Mouse (Mus musculus): Measurements from ENCODE around the gene Tor2a. TPM values are rescaled to one million over a fixed set of nuclear protein-coding genes. Genes with fewer than 3 reads are reported as not detected.

Tor2a gene
- polyA plus RNA-seq, 1 experiment from 2014 or later, result 35.9 TPM

GRCm38 (mm10) chr2:32731911-32732310, 25.1 kb upstream of the Tor2a start:
- H3K4me3 ChIP-seq, result no peak overlapping the region
- no peak overlapping the region for H3K9ac ChIP-seq
- WGBS (ENCODE audit: insufficient replicate concordance), result 75% methylated on average over 4 of the region's 4 CpGs
- peak overlapping the region; percentile 22; the same call in 1 of the 2 replicates for H3K27ac ChIP-seq
- H3K4me2 ChIP-seq, result no peak overlapping the region
- peaks cover 44% of the 10 kb centered on the region for H3K4me1 ChIP-seq
- no peak for ATAC-seq
- H3K36me3 ChIP-seq, result no peaks in the 10 kb centered on the region
- no peaks in the 10 kb centered on the region for H3K9me3 ChIP-seq (replicated peaks)
- H3K27me3 ChIP-seq (replicated peaks), result no peaks in the 10 kb centered on the region

GRCm38 (mm10) chr2:32732695-32733094, 24.3 kb upstream of the Tor2a start:
- 58% methylated on average over 6 of the region's 6 CpGs for WGBS (ENCODE audit: insufficient replicate concordance)

GRCm38 (mm10) chr2:32734480-32734879, 22.6 kb upstream of the Tor2a start:
- Histone ChIP-seq H3K36me3 (no peaks in the 10 kb centered on the region), H3K27ac (peak overlapping the region; percentile 34; the same call in 1 of the 2 replicates), H3K9ac (no peak overlapping the region), H3K4me3 (no peak overlapping the region), H3K4me2 (no peak overlapping the region), H3K4me1 (peaks cover 36% of the 10 kb centered on the region), H3K27me3 (replicated peaks) (no peaks in the 10 kb centered on the region), H3K9me3 (replicated peaks) (no peaks in the 10 kb centered on the region)
- ATAC-seq, result no peak; the same call in 1 of the 2 replicates
- 41% methylated on average over 4 of the region's 4 CpGs for WGBS (ENCODE audit: insufficient replicate concordance)

More at GRCm38 (mm10) chr2:32732695-32733094, 24.3 kb upstream of the Tor2a start:
- Histone ChIP-seq H3K36me3 (no peaks in the 10 kb centered on the region), H3K4me3 (no peak overlapping the region), H3K27ac (no peak overlapping the region), H3K4me2 (no peak overlapping the region), H3K9me3 (replicated peaks) (no peaks in the 10 kb centered on the region), H3K4me1 (peaks cover 37% of the 10 kb centered on the region), H3K27me3 (replicated peaks) (no peaks in the 10 kb centered on the region), H3K9ac (no peak overlapping the region)
- no peak for ATAC-seq

DNA sequence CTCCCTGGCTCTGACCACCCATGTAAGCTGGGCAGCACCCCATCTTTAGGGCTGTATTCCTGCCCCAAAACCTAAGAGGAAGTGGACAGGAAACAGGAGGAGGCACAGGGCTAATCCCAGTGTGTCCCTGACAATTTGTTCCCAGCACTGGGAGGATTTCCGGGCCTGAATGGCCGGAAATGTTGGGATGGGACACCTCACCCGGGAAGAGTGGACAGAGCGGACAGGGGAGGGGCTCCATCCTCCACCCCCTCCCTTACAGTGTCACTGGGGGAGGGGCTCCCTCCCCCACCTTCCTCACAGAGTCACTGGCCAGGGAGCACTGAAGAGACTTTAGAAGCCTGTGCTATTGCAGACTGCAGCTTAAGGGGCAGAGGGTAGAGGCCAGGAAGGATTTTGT, 22.1 kb upstream of the Tor2a start:
- H3K9me3 ChIP-seq (replicated peaks), result no peaks in the 10 kb centered on the region
- no peaks in the 10 kb centered on the region for H3K27me3 ChIP-seq (replicated peaks)
- no peak overlapping the region for H3K4me3 ChIP-seq
- 31% methylated on average over 4 of the region's 4 CpGs for WGBS (ENCODE audit: insufficient replicate concordance)
- H3K4me1 ChIP-seq, result peaks cover 36% of the 10 kb centered on the region
- H3K27ac ChIP-seq, result peak overlapping the region; percentile 34; the same call in 1 of the 2 replicates
- H3K36me3 ChIP-seq, result no peaks in the 10 kb centered on the region
- no peak overlapping the region for H3K4me2 ChIP-seq
- H3K9ac ChIP-seq, result no peak overlapping the region; the same call in 1 of the 2 replicates
- peak; percentile 44 for ATAC-seq

DNA sequence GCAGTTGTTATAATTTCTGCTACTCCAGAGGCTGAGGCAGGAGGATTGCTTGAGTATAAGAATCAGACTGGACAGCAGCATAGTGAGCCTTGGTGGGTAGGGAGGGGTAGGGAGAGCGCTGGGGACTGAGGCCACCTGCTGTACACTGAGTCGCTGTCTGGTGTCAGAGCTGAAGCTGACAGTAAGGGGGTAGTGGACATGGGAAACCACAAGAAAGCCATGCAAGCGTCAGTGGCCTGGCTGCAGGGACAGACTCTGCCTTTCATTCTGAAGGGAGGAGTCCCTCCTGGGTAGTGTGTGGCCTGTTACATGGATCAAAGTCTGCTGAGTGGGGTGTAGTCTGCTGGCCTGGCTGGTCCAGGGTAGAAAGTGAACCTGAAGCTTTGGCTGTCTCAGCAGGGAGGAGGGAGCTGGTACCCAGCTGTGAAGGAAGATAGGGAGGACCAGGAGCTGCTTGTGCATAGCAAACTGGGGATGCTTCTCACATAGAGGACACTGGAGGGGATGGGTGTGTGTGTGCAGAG, 20.7 kb upstream of the Tor2a start:
- WGBS (ENCODE audit: insufficient replicate concordance), result 30% methylated on average over 3 of the region's 3 CpGs

DNA sequence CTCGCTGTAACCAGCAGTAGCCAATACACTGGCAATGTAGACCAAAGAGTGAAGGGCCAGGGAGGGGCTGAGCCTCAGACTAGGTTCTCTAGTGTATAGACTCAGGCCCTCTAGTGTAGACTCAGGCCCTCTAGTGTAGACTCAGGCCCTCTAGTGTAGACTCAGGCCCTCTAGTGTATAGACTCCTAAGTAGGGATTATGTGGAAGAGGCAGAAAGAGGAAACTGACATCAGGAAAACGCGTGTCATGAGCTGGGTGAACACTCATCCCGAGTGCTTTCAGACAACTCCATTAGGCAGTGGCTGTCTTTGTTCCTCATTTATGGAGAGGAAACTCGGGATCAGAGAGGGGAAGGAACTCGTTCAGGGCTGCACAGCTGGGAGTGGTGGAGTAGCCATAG, 20.0 kb upstream of the Tor2a start:
- Histone ChIP-seq H3K9ac (no peak overlapping the region), H3K9me3 (replicated peaks) (no peaks in the 10 kb centered on the region), H3K4me3 (no peak overlapping the region), H3K36me3 (no peaks in the 10 kb centered on the region), H3K27me3 (replicated peaks) (peaks cover 19% of the 10 kb centered on the region), H3K27ac (no peak overlapping the region), H3K4me2 (no peak overlapping the region), H3K4me1 (peaks cover 37% of the 10 kb centered on the region)
- no peak for ATAC-seq
- 45% methylated on average over 6 of the region's 6 CpGs for WGBS (ENCODE audit: insufficient replicate concordance)

More for the DNA sequence above, 20.7 kb upstream of the Tor2a start:
- Histone ChIP-seq H3K36me3 (no peaks in the 10 kb centered on the region), H3K4me1 (peaks cover 33% of the 10 kb centered on the region), H3K4me2 (no peak overlapping the region), H3K4me3 (no peak overlapping the region), H3K9ac (no peak overlapping the region), H3K9me3 (replicated peaks) (no peaks in the 10 kb centered on the region), H3K27me3 (replicated peaks) (peaks cover 13% of the 10 kb centered on the region), H3K27ac (no peak overlapping the region)
- no peak for ATAC-seq

DNA sequence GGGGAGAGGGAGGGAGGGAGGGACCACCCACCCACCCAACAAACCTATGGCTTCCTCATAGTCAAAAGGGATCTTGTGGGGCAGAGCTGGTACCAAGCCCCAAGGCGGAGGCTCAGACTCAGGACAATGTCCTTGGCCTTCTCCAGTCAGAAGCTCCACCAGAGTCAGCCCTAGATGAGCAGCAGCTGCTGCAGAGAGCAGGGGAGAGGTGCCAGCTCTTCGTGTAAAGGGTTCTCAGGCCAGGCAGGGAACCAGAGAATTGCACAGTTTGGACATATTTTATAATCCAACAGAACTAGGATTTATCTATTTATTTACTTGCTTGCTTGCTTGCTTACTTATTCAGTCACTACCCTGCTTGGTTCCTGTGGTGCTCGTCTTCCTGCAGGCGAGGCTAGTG, 17.7 kb upstream of the Tor2a start:
- WGBS (ENCODE audit: insufficient replicate concordance), result 66% methylated on average over 4 of the region's 4 CpGs
- Histone ChIP-seq H3K27ac (no peak overlapping the region), H3K9ac (no peak overlapping the region), H3K4me1 (peaks cover 37% of the 10 kb centered on the region), H3K4me3 (no peak overlapping the region), H3K4me2 (no peak overlapping the region), H3K9me3 (replicated peaks) (no peaks in the 10 kb centered on the region), H3K36me3 (no peaks in the 10 kb centered on the region), H3K27me3 (replicated peaks) (peaks cover 33% of the 10 kb centered on the region)
- ATAC-seq, result no peak

- no peak for ATAC-seq
- Histone ChIP-seq H3K9ac (no peak within 1 kb of the TSS; the same call in 1 of the 2 replicates), H3K4me3 (peak within 1 kb of the TSS; percentile 39), H3K27me3 (replicated peaks) (peaks cover 36% of the 10 kb centered on the region), H3K9me3 (replicated peaks) (no peaks in the 10 kb centered on the region), H3K36me3 (peaks cover 8% of the 10 kb centered on the region), H3K4me2 (peak within 1 kb of the TSS; percentile 69), H3K4me1 (peaks cover 22% of the 10 kb centered on the region), H3K27ac (no peak within 1 kb of the TSS)
- 28% methylated on average over 11 of the region's 11 CpGs for WGBS (ENCODE audit: insufficient replicate concordance)
These were observed 16.1 kb upstream of the Tor2a start, which contains the start of gene 6330409D20Rik for GRCm38 (mm10) chr2:32740916-32741272. TSS of gene 6330409D20Rik (minus strand) at chr2:32741016.

DNA sequence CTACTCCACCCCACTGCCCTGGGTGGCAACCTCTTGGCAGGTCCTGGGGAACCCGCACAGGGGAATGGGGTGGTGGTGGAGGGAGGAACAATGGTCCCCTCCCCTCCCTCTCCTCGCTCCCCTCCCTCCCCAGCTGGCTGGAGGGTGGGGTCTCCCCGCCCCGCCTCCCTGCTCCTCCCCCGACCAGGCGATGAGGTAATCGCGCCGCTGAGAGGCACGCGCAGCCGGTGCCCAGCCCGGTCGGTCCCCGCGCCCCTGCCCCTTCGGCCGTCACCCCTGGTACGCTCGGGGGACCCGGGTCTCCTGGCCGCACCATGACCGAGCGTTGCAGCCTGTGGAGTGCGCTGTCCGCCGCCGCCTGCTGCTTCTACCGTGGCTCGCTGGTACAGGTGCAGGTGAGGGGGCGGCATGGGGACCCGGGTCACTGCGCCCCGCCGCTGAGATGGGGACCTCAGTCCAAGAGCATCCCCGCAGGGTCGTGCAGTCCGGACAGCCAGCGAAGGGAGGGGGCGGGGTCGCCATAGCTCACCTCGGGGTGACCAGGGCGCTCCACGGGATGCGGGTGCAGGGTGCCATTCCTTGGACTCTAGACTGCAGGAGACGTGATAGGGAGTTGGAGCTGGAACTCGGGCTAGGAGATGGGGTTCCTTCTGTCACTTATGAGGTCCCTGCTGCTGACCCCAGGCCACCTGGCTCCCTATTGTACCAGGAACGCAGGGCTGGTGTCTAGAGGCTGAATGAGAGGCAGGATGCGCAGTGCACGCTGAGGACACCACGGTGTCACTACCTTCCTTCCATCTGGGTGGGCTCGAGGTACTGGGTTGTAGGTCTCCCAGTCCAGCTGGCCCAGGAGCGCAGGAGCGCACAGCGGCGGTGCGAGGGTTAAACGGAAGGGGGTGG, 15.5 kb upstream of the Tor2a start:
- 20% methylated on average over 55 of the region's 58 CpGs for WGBS (ENCODE audit: insufficient replicate concordance)
- H3K9me3 ChIP-seq (replicated peaks), result no peaks in the 10 kb centered on the region
- 0 out of 2 replicates have a peak, but pooled peaks have one; percentile 13 for ATAC-seq
- H3K4me2 ChIP-seq, result peak overlapping the region; percentile 69
- no peak overlapping the region; the same call in 1 of the 2 replicates for H3K9ac ChIP-seq
- peaks cover 15% of the 10 kb centered on the region for H3K4me1 ChIP-seq
- peaks cover 36% of the 10 kb centered on the region for H3K27me3 ChIP-seq (replicated peaks)
- H3K36me3 ChIP-seq, result peaks cover 14% of the 10 kb centered on the region
- peak overlapping the region; percentile 39 for H3K4me3 ChIP-seq
- H3K27ac ChIP-seq, result no peak overlapping the region

- no peak overlapping the region for H3K9ac ChIP-seq
- H3K9me3 ChIP-seq (replicated peaks), result no peaks in the 10 kb centered on the region
- H3K4me2 ChIP-seq, result 0 out of 2 replicates have a peak overlapping the region, but pooled peaks have one; percentile 69
- H3K27ac ChIP-seq, result no peak overlapping the region
- H3K27me3 ChIP-seq (replicated peaks), result peaks cover 36% of the 10 kb centered on the region
- H3K4me3 ChIP-seq, result no peak overlapping the region
- WGBS (ENCODE audit: insufficient replicate concordance), result 68% methylated on average over 18 of the region's 18 CpGs
- ATAC-seq, result no peak
- peaks cover 17% of the 10 kb centered on the region for H3K36me3 ChIP-seq
- H3K4me1 ChIP-seq, result peaks cover 11% of the 10 kb centered on the region
These were observed 14.9 kb upstream of the Tor2a start for GRCm38 (mm10) chr2:32742173-32742531.

GRCm38 (mm10) chr2:32744272-32744982, 12.6 kb upstream of the Tor2a start:
- Histone ChIP-seq H3K4me1 (peaks cover 11% of the 10 kb centered on the region), H3K27ac (no peak overlapping the region), H3K9me3 (replicated peaks) (no peaks in the 10 kb centered on the region), H3K4me3 (no peak overlapping the region), H3K9ac (no peak overlapping the region), H3K27me3 (replicated peaks) (peaks cover 36% of the 10 kb centered on the region), H3K4me2 (no peak overlapping the region), H3K36me3 (peaks cover 25% of the 10 kb centered on the region)
- no peak for ATAC-seq
- 62% methylated on average over 15 of the region's 15 CpGs for WGBS (ENCODE audit: insufficient replicate concordance)

GRCm38 (mm10) chr2:32749082-32749481, 8.0 kb upstream of the Tor2a start:
- ATAC-seq, result no peak
- H3K27me3 ChIP-seq (replicated peaks), result 0 out of 2 replicates have a peak, but pooled peaks cover 3% of the 10 kb centered on the region
- no peak overlapping the region for H3K27ac ChIP-seq
- H3K4me2 ChIP-seq, result no peak overlapping the region
- H3K9ac ChIP-seq, result no peak overlapping the region
- 79% methylated on average over 16 of the region's 16 CpGs for WGBS (ENCODE audit: insufficient replicate concordance)
- peaks cover 38% of the 10 kb centered on the region for H3K36me3 ChIP-seq
- H3K4me3 ChIP-seq, result no peak overlapping the region
- no peaks in the 10 kb centered on the region for H3K9me3 ChIP-seq (replicated peaks)
- H3K4me1 ChIP-seq, result no peaks in the 10 kb centered on the region
